Mouse (Mus musculus) ES-E14 (cell line): ENCODE measurements around the gene Kif26b. TPM values are rescaled to one million over a fixed set of nuclear protein-coding genes. Genes with fewer than 3 reads are reported as not detected.

Experiments used
- DNase-seq: peaks from one replicate; pipeline ENCODE4 v3.0.0-alpha.2; 2013; ENCODE audit warnings: low read depth, low spot score
- H3K27ac ChIP-seq: 2 replicates; pipeline ENCODE4 v1.5.1; 2012; ENCODE audit warnings: low read depth, mild to moderate bottlenecking, low read length, moderate library complexity, mixed read lengths; ENCODE audit not compliant: poor library complexity, insufficient read depth, severe bottlenecking
- H3K36me3 ChIP-seq: 2 replicates; pipeline ENCODE4 v1.6.1; 2012; ENCODE audit warnings: mild to moderate bottlenecking, low read length, moderate library complexity, mixed read lengths; ENCODE audit not compliant: control insufficient read depth, poor library complexity, insufficient read depth, severe bottlenecking
- H3K4me1 ChIP-seq, 2 experiments: fragments of 150-350 bp in 1 of 2; sonication (generic) in 1 of 2; 2 replicates each; pipeline ENCODE4 v1.6.1; 2012; ENCODE audit warnings: low read length in 2 of 2, mild to moderate bottlenecking in 1 of 2, mixed read lengths in 1 of 2; ENCODE audit not compliant: control insufficient read depth in 2 of 2, insufficient read depth in 2 of 2, poor library complexity in 1 of 2
- H3K4me3 ChIP-seq, 2 experiments: fragments of 150-350 bp in 1 of 2; sonication (generic) in 1 of 2; 2 replicates each; pipeline ENCODE4 v1.5.1; 2012; ENCODE audit warnings: low read length in 2 of 2, low read depth in 1 of 2, mild to moderate bottlenecking in 1 of 2, mixed read lengths in 1 of 2; ENCODE audit not compliant: insufficient read depth in 1 of 2, poor library complexity in 1 of 2, severe bottlenecking in 1 of 2
- H3K9ac ChIP-seq: 2 replicates; pipeline ENCODE4 v1.6.1; 2012; ENCODE audit warnings: low read depth, mild to moderate bottlenecking, low read length, mixed read lengths; ENCODE audit not compliant: poor library complexity, insufficient read depth, severe bottlenecking
- H3K9me3 ChIP-seq: fragments of 150-350 bp; sonication (generic); 2 replicates; pipeline ENCODE4 v1.6.1; 2012; ENCODE audit warnings: low read depth, mild to moderate bottlenecking, low read length; ENCODE audit not compliant: control insufficient read depth, insufficient read depth
- CHD2 ChIP-seq: IDR thresholded peaks from 2 replicates; pipeline ENCODE4 v1.6.1; 2014; ENCODE audit warnings: mild to moderate bottlenecking, low read depth, low read length, inconsistent platforms
- HCFC1 ChIP-seq: IDR thresholded peaks from 2 replicates; pipeline ENCODE4 v1.6.1; 2012; ENCODE audit warnings: low read length, inconsistent platforms, borderline replicate concordance; ENCODE audit not compliant: insufficient read depth
- MAFK ChIP-seq: IDR thresholded peaks from 2 replicates; pipeline ENCODE4 v1.6.1; 2014; ENCODE audit warnings: mild to moderate bottlenecking, low read depth, low read length, inconsistent platforms; ENCODE audit not compliant: insufficient read depth
- ZC3H11A ChIP-seq: IDR thresholded peaks from 2 replicates; pipeline ENCODE4 v1.6.1; 2012; ENCODE audit warnings: low read depth, mild to moderate bottlenecking, inconsistent platforms, low read length, borderline replicate concordance
- ZNF384 ChIP-seq: IDR thresholded peaks from 2 replicates; pipeline ENCODE4 v1.6.1; 2012; ENCODE audit warnings: low read depth, low read length, inconsistent platforms
- in situ Hi-C, 2 experiments: fragments of 600-800 bp; cut with MboI; formaldehyde crosslinking; loops; one replicate each; pipeline ENCODE4 v1.15.1; 2025; ENCODE audit warnings: low sequenced_read_pairs in 2 of 2, inconsistent platforms in 1 of 2; ENCODE audit not compliant: unreplicated experiment in 2 of 2
- total RNA-seq: library from RNA; depleted of rRNA; stranded (reverse); fragments of 300-350 nt; gene quantifications from 2 replicates; pipeline ENCODE4 v1.2.3, GENCODE M21; 2012

Kif26b gene
- total RNA-seq, 1 experiment: 0.94 TPM

GRCm38 (mm10) chr1:178744526-178744925 lies 215.6 kb downstream of the Kif26b start:
- Histone ChIP-seq H3K9ac (no peak overlapping the region), H3K9me3 (no peaks in the 10 kb centered on the region), H3K27ac (no peak overlapping the region)

GRCm38 (mm10) chr1:178744961-178745360 lies 216.0 kb downstream of the Kif26b start:
- no peaks in the 10 kb centered on the region for H3K9me3 ChIP-seq
- no peak overlapping the region for H3K4me3 ChIP-seq
- peaks cover 0 to 2% of the 10 kb centered on the region in 2 experiments; a peak in 1 of 4 replicates for H3K4me1 ChIP-seq
- no peak for DNase-seq
- no peak overlapping the region for H3K9ac ChIP-seq
- TF ChIP-seq MAFK (no peak), HCFC1 (no peak), ZC3H11A (no peak), ZNF384 (no peak), CHD2 (no peak)
- H3K36me3 ChIP-seq: no peaks in the 10 kb centered on the region
- in situ Hi-C loops: no loop called here
- H3K27ac ChIP-seq: no peak overlapping the region

More at GRCm38 (mm10) chr1:178744526-178744925, 215.6 kb downstream of the Kif26b start:
- TF ChIP-seq ZNF384 (no peak), CHD2 (no peak), MAFK (no peak), ZC3H11A (no peak), HCFC1 (no peak)
- Histone ChIP-seq H3K36me3 (no peaks in the 10 kb centered on the region), H3K4me3 (no peak overlapping the region), H3K4me1 (peaks cover 0 to 2% of the 10 kb centered on the region in 2 experiments; a peak in 1 of 4 replicates)
- no peak for DNase-seq
- in situ Hi-C loops: no loop called here

DNA sequence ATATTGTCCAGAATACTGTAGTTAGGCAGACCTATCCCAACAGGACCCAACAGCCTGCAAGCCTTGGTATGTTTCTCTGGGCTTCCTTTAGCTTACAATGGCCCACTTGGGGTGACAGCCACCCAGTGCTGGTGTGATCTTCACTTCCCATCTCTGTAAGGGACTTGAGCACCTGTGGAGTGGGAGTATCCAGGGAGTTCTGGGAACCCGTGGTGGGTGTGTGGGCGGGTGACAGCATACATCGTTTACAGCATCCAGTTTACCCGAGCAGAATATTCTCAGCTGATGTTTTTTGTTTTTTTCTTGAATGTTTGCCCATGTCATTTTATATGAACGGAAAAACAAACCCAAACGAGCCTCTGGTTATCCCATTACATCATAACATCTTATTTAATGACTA lies 216.5 kb downstream of the Kif26b start:
- Histone ChIP-seq H3K4me1 (peaks cover 0 to 2% of the 10 kb centered on the region in 2 experiments; a peak in 1 of 4 replicates), H3K4me3 (no peak overlapping the region), H3K27ac (no peak overlapping the region), H3K9me3 (no peaks in the 10 kb centered on the region), H3K9ac (no peak overlapping the region), H3K36me3 (no peaks in the 10 kb centered on the region)
- in situ Hi-C loops: no loop called here
- TF ChIP-seq MAFK: no peak
- no peak for TF ChIP-seq ZC3H11A
- no peak for TF ChIP-seq HCFC1
- no peak for TF ChIP-seq ZNF384
- TF ChIP-seq CHD2: no peak
- DNase-seq: no peak

DNA sequence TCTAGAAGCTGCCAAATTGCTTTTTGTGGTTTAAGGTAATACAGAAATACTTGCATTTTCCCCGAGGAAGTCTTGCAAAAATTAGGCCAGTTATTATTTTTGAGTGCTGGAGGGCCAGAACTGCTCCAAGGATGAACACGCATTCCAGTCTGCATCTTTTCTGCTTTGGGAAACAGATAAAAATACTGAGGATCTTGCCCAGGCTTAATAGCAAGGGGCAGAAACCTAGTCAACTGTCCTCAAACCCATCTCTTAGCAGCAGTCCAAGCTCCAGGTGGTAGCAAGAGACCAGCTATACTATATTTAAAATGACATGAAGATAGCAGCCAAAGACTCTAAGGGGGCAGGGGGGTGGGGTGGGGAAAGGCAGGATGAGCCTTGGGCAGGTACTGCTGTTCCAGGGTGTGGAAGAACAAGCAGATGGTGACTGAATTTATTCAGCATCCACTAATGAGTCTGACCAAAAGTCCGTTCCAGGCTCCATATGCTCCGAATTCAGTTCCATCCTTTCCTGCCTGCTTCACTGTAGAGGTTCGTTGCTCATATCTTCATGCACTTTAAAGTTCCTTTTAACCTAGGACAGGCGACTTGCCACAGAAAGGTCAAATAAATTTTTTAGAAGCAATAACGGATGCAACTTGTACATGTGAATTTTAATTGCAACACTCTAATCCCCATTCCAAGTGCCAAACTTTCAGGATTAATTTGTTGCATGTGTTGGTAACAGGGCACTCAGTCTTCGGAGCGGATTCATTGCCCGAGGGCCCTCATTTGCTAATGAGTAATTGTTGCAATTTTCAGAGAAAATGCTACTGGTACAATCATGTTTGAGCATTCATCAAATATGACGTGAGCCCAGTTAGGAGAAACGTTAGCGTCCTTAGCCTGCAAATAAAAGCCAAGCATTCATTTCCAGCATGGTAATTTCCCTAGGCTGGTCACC lies 218.6 kb downstream of the Kif26b start:
- DNase-seq: no peak
- Histone ChIP-seq H3K36me3 (no peaks in the 10 kb centered on the region), H3K9me3 (no peaks in the 10 kb centered on the region), H3K9ac (no peak overlapping the region), H3K4me3 (no peak overlapping the region), H3K4me1 (peaks cover 0 to 2% of the 10 kb centered on the region in 2 experiments; a peak in 1 of 4 replicates), H3K27ac (no peak overlapping the region)
- in situ Hi-C loops: no loop called here
- TF ChIP-seq ZNF384: no peak
- no peak for TF ChIP-seq CHD2
- no peak for TF ChIP-seq ZC3H11A
- TF ChIP-seq MAFK: no peak
- no peak for TF ChIP-seq HCFC1
